Mouse (Mus musculus): ENCODE data around the gene P4hb. TPM values are rescaled to one million over a fixed set of nuclear protein-coding genes. Genes with fewer than 3 reads are reported as not detected.
A peak's percentile ranks its signal among the peaks of the same experiment; 100 is the strongest.

Gene P4hb
- polyA plus RNA-seq, 1 experiment from 2014 or later = 640 TPM

GRCm38 (mm10) chr11:120534093-120534492, 39.0 kb downstream of the P4hb start:
- Histone ChIP-seq H3K27ac (replicated peaks; ENCODE audit: low read depth, low read length) (no peak overlapping the region), H3K9ac (ENCODE audit: low read length) (no peak overlapping the region), H3K4me2 (ENCODE audit: low read depth, severe bottlenecking) (no peak overlapping the region), H3K4me1 (ENCODE audit: control insufficient read depth, insufficient read depth, low read length) (peaks cover 10% of the 10 kb centered on the region), H3K36me3 (ENCODE audit: control insufficient read depth, insufficient read depth, low read length) (no peaks in the 10 kb centered on the region), H3K4me3 (ENCODE audit: low read depth, low read length) (no peak overlapping the region), H3K9me3 (ENCODE audit: control insufficient read depth, low read length) (no peaks in the 10 kb centered on the region), H3K27me3 (ENCODE audit: control insufficient read depth, insufficient read depth, low read length) (peaks cover 45% of the 10 kb centered on the region)
- no peak for ATAC-seq (ENCODE audit: insufficient number of reproducible peaks, low FRiP score, low TSS enrichment, low read depth)
- 86% methylated on average over 8 of the region's 8 CpGs for WGBS
- DNase-seq (ENCODE audit: low spot score) = no peak

GRCm38 (mm10) chr11:120531646-120532045, 41.4 kb downstream of the P4hb start:
- H3K4me2 ChIP-seq (ENCODE audit: low read depth, severe bottlenecking) = 0 out of 2 replicates have a peak overlapping the region, but pooled peaks have one; percentile 16
- H3K36me3 ChIP-seq (ENCODE audit: control insufficient read depth, insufficient read depth, low read length) = no peaks in the 10 kb centered on the region
- ATAC-seq (ENCODE audit: insufficient number of reproducible peaks, low FRiP score, low TSS enrichment, low read depth) = no peak
- WGBS = 24% methylated on average over 9 of the region's 9 CpGs
- H3K27ac ChIP-seq (replicated peaks; ENCODE audit: low read depth, low read length) = no peak overlapping the region
- no peak for DNase-seq (ENCODE audit: low spot score)
- H3K9ac ChIP-seq (ENCODE audit: low read length) = no peak overlapping the region
- peaks cover 7% of the 10 kb centered on the region; the same call in 1 of the 2 replicates for H3K4me1 ChIP-seq (ENCODE audit: control insufficient read depth, insufficient read depth, low read length)
- no peaks in the 10 kb centered on the region for H3K9me3 ChIP-seq (ENCODE audit: control insufficient read depth, low read length)
- peak overlapping the region; percentile 41; the same call in 1 of the 2 replicates for H3K4me3 ChIP-seq (ENCODE audit: low read depth, low read length)
- peaks cover 56% of the 10 kb centered on the region for H3K27me3 ChIP-seq (ENCODE audit: control insufficient read depth, insufficient read depth, low read length)

- H3K4me2 ChIP-seq (ENCODE audit: low read depth, severe bottlenecking) = peak within 1 kb of the TSS; percentile 72
- H3K9me3 ChIP-seq (ENCODE audit: control insufficient read depth, low read length) = no peaks in the 10 kb centered on the region
- DNase-seq (ENCODE audit: low spot score) = peak; percentile 56
- no peak within 1 kb of the TSS for H3K27ac ChIP-seq (replicated peaks; ENCODE audit: low read depth, low read length)
- H3K9ac ChIP-seq (ENCODE audit: low read length) = peak within 1 kb of the TSS; percentile 50
- peak; percentile 42; the same call in 1 of the 2 replicates for ATAC-seq (ENCODE audit: insufficient number of reproducible peaks, low FRiP score, low TSS enrichment, low read depth)
- H3K4me1 ChIP-seq (ENCODE audit: control insufficient read depth, insufficient read depth, low read length) = peaks cover 7% of the 10 kb centered on the region; the same call in 1 of the 2 replicates
- no peaks in the 10 kb centered on the region for H3K36me3 ChIP-seq (ENCODE audit: control insufficient read depth, insufficient read depth, low read length)
- peak within 1 kb of the TSS; percentile 41 for H3K4me3 ChIP-seq (ENCODE audit: low read depth, low read length)
- 7% methylated on average over 54 of the region's 62 CpGs for WGBS
- H3K27me3 ChIP-seq (ENCODE audit: control insufficient read depth, insufficient read depth, low read length) = peaks cover 54% of the 10 kb centered on the region
Measured at GRCm38 (mm10) chr11:120530085-120530964, 42.7 kb downstream of the P4hb start, which contains the start of gene Gcgr. Gene Gcgr (plus strand): TSS chr11:120530699.

- Histone ChIP-seq H3K4me1 (ENCODE audit: control insufficient read depth, insufficient read depth, low read length) (peaks cover 7% of the 10 kb centered on the region; the same call in 1 of the 2 replicates), H3K27ac (replicated peaks; ENCODE audit: low read depth, low read length) (no peak overlapping the region), H3K9ac (ENCODE audit: low read length) (no peak overlapping the region), H3K9me3 (ENCODE audit: control insufficient read depth, low read length) (no peaks in the 10 kb centered on the region), H3K27me3 (ENCODE audit: control insufficient read depth, insufficient read depth, low read length) (peaks cover 51% of the 10 kb centered on the region), H3K4me2 (ENCODE audit: low read depth, severe bottlenecking) (no peak overlapping the region; the same call in 1 of the 2 replicates), H3K4me3 (ENCODE audit: low read depth, low read length) (no peak overlapping the region), H3K36me3 (ENCODE audit: control insufficient read depth, insufficient read depth, low read length) (no peaks in the 10 kb centered on the region)
- WGBS = 67% methylated on average over 4 of the region's 4 CpGs
- DNase-seq (ENCODE audit: low spot score) (no peak), ATAC-seq (ENCODE audit: insufficient number of reproducible peaks, low FRiP score, low TSS enrichment, low read depth) (no peak)
Measured at GRCm38 (mm10) chr11:120528903-120529302, 44.1 kb downstream of the P4hb start.

GRCm38 (mm10) chr11:120527690-120528354, 45.2 kb downstream of the P4hb start:
- H3K27ac ChIP-seq (replicated peaks; ENCODE audit: low read depth, low read length) = no peak overlapping the region
- peaks cover 7% of the 10 kb centered on the region; the same call in 1 of the 2 replicates for H3K4me1 ChIP-seq (ENCODE audit: control insufficient read depth, insufficient read depth, low read length)
- peaks cover 46% of the 10 kb centered on the region for H3K27me3 ChIP-seq (ENCODE audit: control insufficient read depth, insufficient read depth, low read length)
- no peak for DNase-seq (ENCODE audit: low spot score)
- no peaks in the 10 kb centered on the region for H3K9me3 ChIP-seq (ENCODE audit: control insufficient read depth, low read length)
- no peak overlapping the region for H3K4me2 ChIP-seq (ENCODE audit: low read depth, severe bottlenecking)
- no peak overlapping the region for H3K4me3 ChIP-seq (ENCODE audit: low read depth, low read length)
- H3K36me3 ChIP-seq (ENCODE audit: control insufficient read depth, insufficient read depth, low read length) = no peaks in the 10 kb centered on the region
- no peak for ATAC-seq (ENCODE audit: insufficient number of reproducible peaks, low FRiP score, low TSS enrichment, low read depth)
- H3K9ac ChIP-seq (ENCODE audit: low read length) = no peak overlapping the region
- WGBS = 84% methylated on average over 9 of the region's 9 CpGs

GRCm38 (mm10) chr11:120525959-120526358, 47.1 kb downstream of the P4hb start:
- no peaks in the 10 kb centered on the region for H3K36me3 ChIP-seq (ENCODE audit: control insufficient read depth, insufficient read depth, low read length)
- WGBS = 82% methylated on average over 2 of the region's 2 CpGs
- peaks cover 5% of the 10 kb centered on the region; the same call in 1 of the 2 replicates for H3K4me1 ChIP-seq (ENCODE audit: control insufficient read depth, insufficient read depth, low read length)
- no peak overlapping the region for H3K27ac ChIP-seq (replicated peaks; ENCODE audit: low read depth, low read length)
- DNase-seq (ENCODE audit: low spot score) (no peak), ATAC-seq (ENCODE audit: insufficient number of reproducible peaks, low FRiP score, low TSS enrichment, low read depth) (no peak)
- H3K9ac ChIP-seq (ENCODE audit: low read length) = no peak overlapping the region
- no peak overlapping the region for H3K4me2 ChIP-seq (ENCODE audit: low read depth, severe bottlenecking)
- H3K27me3 ChIP-seq (ENCODE audit: control insufficient read depth, insufficient read depth, low read length) = peaks cover 32% of the 10 kb centered on the region
- no peaks in the 10 kb centered on the region for H3K9me3 ChIP-seq (ENCODE audit: control insufficient read depth, low read length)
- no peak overlapping the region for H3K4me3 ChIP-seq (ENCODE audit: low read depth, low read length)

- DNase-seq (ENCODE audit: low spot score) (no peak), ATAC-seq (ENCODE audit: insufficient number of reproducible peaks, low FRiP score, low TSS enrichment, low read depth) (no peak)
- Histone ChIP-seq H3K9me3 (ENCODE audit: control insufficient read depth, low read length) (no peaks in the 10 kb centered on the region), H3K27me3 (ENCODE audit: control insufficient read depth, insufficient read depth, low read length) (peaks cover under 1% of the 10 kb centered on the region; the same call in 1 of the 2 replicates), H3K4me1 (ENCODE audit: control insufficient read depth, insufficient read depth, low read length) (peaks cover 6% of the 10 kb centered on the region; the same call in 1 of the 2 replicates), H3K4me3 (ENCODE audit: low read depth, low read length) (no peak overlapping the region), H3K36me3 (ENCODE audit: control insufficient read depth, insufficient read depth, low read length) (no peaks in the 10 kb centered on the region), H3K27ac (replicated peaks; ENCODE audit: low read depth, low read length) (no peak overlapping the region), H3K4me2 (ENCODE audit: low read depth, severe bottlenecking) (no peak overlapping the region), H3K9ac (ENCODE audit: low read length) (no peak overlapping the region)
- WGBS = 87% methylated on average over 8 of the region's 8 CpGs
Measured at GRCm38 (mm10) chr11:120522581-120522980, 50.5 kb downstream of the P4hb start.

- Histone ChIP-seq H3K4me1 (ENCODE audit: control insufficient read depth, insufficient read depth, low read length) (peaks cover 6% of the 10 kb centered on the region; the same call in 1 of the 2 replicates), H3K9me3 (ENCODE audit: control insufficient read depth, low read length) (no peaks in the 10 kb centered on the region), H3K4me3 (ENCODE audit: low read depth, low read length) (no peak overlapping the region), H3K27me3 (ENCODE audit: control insufficient read depth, insufficient read depth, low read length) (no peaks in the 10 kb centered on the region), H3K36me3 (ENCODE audit: control insufficient read depth, insufficient read depth, low read length) (no peaks in the 10 kb centered on the region), H3K27ac (replicated peaks; ENCODE audit: low read depth, low read length) (no peak overlapping the region), H3K9ac (ENCODE audit: low read length) (no peak overlapping the region), H3K4me2 (ENCODE audit: low read depth, severe bottlenecking) (no peak overlapping the region)
- ATAC-seq (ENCODE audit: insufficient number of reproducible peaks, low FRiP score, low TSS enrichment, low read depth) (no peak), DNase-seq (ENCODE audit: low spot score) (no peak)
- 85% methylated on average over 5 of the region's 5 CpGs for WGBS
Measured at GRCm38 (mm10) chr11:120520967-120521540, 52.0 kb downstream of the P4hb start.

Data from limb, embryonic 11.5 days (tissue).